Mouse (Mus musculus) C2C12 (cell line): ENCODE data around the gene Vmn1r183.

Experiments
- CTCF ChIP-seq: IDR thresholded peaks from one replicate; pipeline ENCODE4 v1.5.1; 2011; ENCODE audit not compliant: control insufficient read depth, insufficient read depth, insufficient read length
- MAX ChIP-seq: IDR thresholded peaks from one replicate; pipeline ENCODE4 v1.6.1; 2011; ENCODE audit warnings: mild to moderate bottlenecking, control low read depth

DNA sequence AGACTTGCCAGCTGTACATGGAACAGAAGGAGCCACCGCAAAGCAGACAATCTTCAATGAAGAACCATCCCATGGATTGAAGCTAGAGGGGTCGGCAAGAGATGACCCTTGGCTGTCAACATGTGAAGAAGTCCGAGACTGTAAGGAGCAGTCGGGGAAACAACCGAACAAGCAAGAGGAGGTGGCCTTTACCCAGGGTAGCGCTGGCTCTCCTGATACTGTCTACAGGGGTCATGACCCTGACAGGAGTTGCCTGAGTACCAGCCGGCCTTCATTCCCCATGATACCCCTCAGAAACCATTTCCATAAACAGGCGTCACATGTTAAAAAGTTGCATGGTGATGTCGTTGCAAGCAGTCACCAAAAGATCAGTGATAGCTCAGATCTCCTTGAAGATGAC is 51.3 kb downstream of the Vmn1r183 start:
- TF ChIP-seq MAX, result no peak
- TF ChIP-seq CTCF, result no peak
